Mouse (Mus musculus) ES-E14 (cell line): ENCODE measurements at regions not wholly inside any gene's neighbourhood (a gene's known extent, or its start where the extent isn't known, plus 50 kb on each side); places are given as distances from the start of the nearest gene placed in this dataset.

ENCODE experiments used
- CHD2 ChIP-seq: IDR thresholded peaks from 2 replicates; pipeline ENCODE4 v1.6.1; 2014; ENCODE audit warnings: mild to moderate bottlenecking, low read depth, low read length, inconsistent platforms
- HCFC1 ChIP-seq: IDR thresholded peaks from 2 replicates; pipeline ENCODE4 v1.6.1; 2012; ENCODE audit warnings: low read length, inconsistent platforms, borderline replicate concordance; ENCODE audit not compliant: insufficient read depth

GRCm38 (mm10) chr14:120138546-120138945, 96.3 kb upstream of the Oxgr1 start:
- no peak for TF ChIP-seq HCFC1
- TF ChIP-seq CHD2, result no peak
